Mouse (Mus musculus): Measurements from ENCODE around the gene Cbl. TPM values are rescaled to one million over a fixed set of nuclear protein-coding genes. Genes with fewer than 3 reads are reported as not detected.

The Cbl gene
- polyA plus RNA-seq, 1 experiment from 2014 or later = 4.9 TPM

- DNase-seq (ENCODE audit: low spot score) (no peak), ATAC-seq (ENCODE audit: low FRiP score, low TSS enrichment) (peak; percentile 64; the same call in 1 of the 2 replicates)
- TF ChIP-seq EP300 (optimal IDR thresholded peaks at IDR 0.05) = peak; percentile 68
- no peak for TF ChIP-seq CTCF (IDR thresholded peaks at IDR 0.05; ENCODE audit: low read depth)
- H3K4me1 ChIP-seq (replicated peaks; ENCODE audit: control insufficient read depth, insufficient read depth) = no peaks in the 10 kb centered on the region
- no peak overlapping the region for H3K4me3 ChIP-seq (ENCODE audit: low read depth, low read length)
- peaks cover 5% of the 10 kb centered on the region; the same call in 1 of the 2 replicates for H3K36me3 ChIP-seq (ENCODE audit: control insufficient read depth, insufficient read depth, low read length)
- no peaks in the 10 kb centered on the region for H3K27me3 ChIP-seq (ENCODE audit: control insufficient read depth, insufficient read depth, low read length)
- H3K27ac ChIP-seq (replicated peaks) = no peak overlapping the region; the same call in 1 of the 2 replicates
- H3K9me3 ChIP-seq (ENCODE audit: control insufficient read depth, low read length) = no peaks in the 10 kb centered on the region
- H3K9ac ChIP-seq (ENCODE audit: low read length) = no peak overlapping the region
- no peak overlapping the region for H3K4me2 ChIP-seq (replicated peaks; ENCODE audit: low read depth)
These were observed 34.3 kb downstream of the Cbl start for GRCm38 (mm10) chr9:44199580-44199979.

GRCm38 (mm10) chr9:44199166-44199565 is 34.7 kb downstream of the Cbl start:
- Histone ChIP-seq H3K9ac (ENCODE audit: low read length) (no peak overlapping the region), H3K9me3 (ENCODE audit: control insufficient read depth, low read length) (no peaks in the 10 kb centered on the region), H3K4me2 (replicated peaks; ENCODE audit: low read depth) (no peak overlapping the region), H3K27me3 (ENCODE audit: control insufficient read depth, insufficient read depth, low read length) (no peaks in the 10 kb centered on the region), H3K4me1 (replicated peaks; ENCODE audit: control insufficient read depth, insufficient read depth) (no peaks in the 10 kb centered on the region), H3K4me3 (ENCODE audit: low read depth, low read length) (no peak overlapping the region), H3K36me3 (ENCODE audit: control insufficient read depth, insufficient read depth, low read length) (peaks cover 5% of the 10 kb centered on the region; the same call in 1 of the 2 replicates), H3K27ac (replicated peaks) (no peak overlapping the region; the same call in 1 of the 2 replicates)
- ATAC-seq (ENCODE audit: low FRiP score, low TSS enrichment) (no peak), DNase-seq (ENCODE audit: low spot score) (no peak)
- 68% methylated on average over 3 of the region's 3 CpGs for WGBS
- TF ChIP-seq CTCF (IDR thresholded peaks at IDR 0.05; ENCODE audit: low read depth) (no peak), EP300 (optimal IDR thresholded peaks at IDR 0.05) (no peak)

- no peak for DNase-seq (ENCODE audit: low spot score)
- WGBS = 84% methylated on average over 4 of the region's 4 CpGs
These were observed 37.5 kb downstream of the Cbl start for GRCm38 (mm10) chr9:44196354-44196753.

GRCm38 (mm10) chr9:44194000-44194399 is 39.8 kb downstream of the Cbl start:
- no peaks in the 10 kb centered on the region for H3K4me1 ChIP-seq (replicated peaks; ENCODE audit: control insufficient read depth, insufficient read depth)
- no peaks in the 10 kb centered on the region for H3K27me3 ChIP-seq (ENCODE audit: control insufficient read depth, insufficient read depth, low read length)
- H3K36me3 ChIP-seq (ENCODE audit: control insufficient read depth, insufficient read depth, low read length) = no peaks in the 10 kb centered on the region; the same call in 1 of the 2 replicates
- 42% methylated on average over 1 of the region's 1 CpGs for WGBS
- TF ChIP-seq EP300 (optimal IDR thresholded peaks at IDR 0.05) = no peak
- TF ChIP-seq CTCF (IDR thresholded peaks at IDR 0.05; ENCODE audit: low read depth) = no peak
- no peaks in the 10 kb centered on the region for H3K9me3 ChIP-seq (ENCODE audit: control insufficient read depth, low read length)
- no peak for DNase-seq (ENCODE audit: low spot score)
- no peak overlapping the region for H3K9ac ChIP-seq (ENCODE audit: low read length)
- H3K27ac ChIP-seq (replicated peaks) = 0 out of 2 replicates have a peak overlapping the region, but pooled peaks have one; percentile 30
- no peak overlapping the region for H3K4me3 ChIP-seq (ENCODE audit: low read depth, low read length)
- H3K4me2 ChIP-seq (replicated peaks; ENCODE audit: low read depth) = no peak overlapping the region
- ATAC-seq (ENCODE audit: low FRiP score, low TSS enrichment) = no peak

More at GRCm38 (mm10) chr9:44196354-44196753, 37.5 kb downstream of the Cbl start:
- Histone ChIP-seq H3K4me2 (replicated peaks; ENCODE audit: low read depth) (no peak overlapping the region), H3K4me3 (ENCODE audit: low read depth, low read length) (no peak overlapping the region), H3K36me3 (ENCODE audit: control insufficient read depth, insufficient read depth, low read length) (peaks cover 5% of the 10 kb centered on the region; the same call in 1 of the 2 replicates), H3K9ac (ENCODE audit: low read length) (no peak overlapping the region), H3K27ac (replicated peaks) (no peak overlapping the region), H3K9me3 (ENCODE audit: control insufficient read depth, low read length) (no peaks in the 10 kb centered on the region), H3K4me1 (replicated peaks; ENCODE audit: control insufficient read depth, insufficient read depth) (no peaks in the 10 kb centered on the region), H3K27me3 (ENCODE audit: control insufficient read depth, insufficient read depth, low read length) (no peaks in the 10 kb centered on the region)
- ATAC-seq (ENCODE audit: low FRiP score, low TSS enrichment) = no peak
- TF ChIP-seq CTCF (IDR thresholded peaks at IDR 0.05; ENCODE audit: low read depth) = no peak
- no peak for TF ChIP-seq EP300 (optimal IDR thresholded peaks at IDR 0.05)

- Histone ChIP-seq H3K9me3 (ENCODE audit: control insufficient read depth, low read length) (no peaks in the 10 kb centered on the region), H3K4me1 (replicated peaks; ENCODE audit: control insufficient read depth, insufficient read depth) (no peaks in the 10 kb centered on the region), H3K27ac (replicated peaks) (no peak overlapping the region), H3K4me3 (ENCODE audit: low read depth, low read length) (no peak overlapping the region), H3K27me3 (ENCODE audit: control insufficient read depth, insufficient read depth, low read length) (no peaks in the 10 kb centered on the region), H3K4me2 (replicated peaks; ENCODE audit: low read depth) (no peak overlapping the region), H3K9ac (ENCODE audit: low read length) (no peak overlapping the region), H3K36me3 (ENCODE audit: control insufficient read depth, insufficient read depth, low read length) (no peaks in the 10 kb centered on the region; the same call in 1 of the 2 replicates)
- WGBS = 84% methylated on average over 5 of the region's 5 CpGs
- TF ChIP-seq EP300 (optimal IDR thresholded peaks at IDR 0.05) = no peak
- TF ChIP-seq CTCF (IDR thresholded peaks at IDR 0.05; ENCODE audit: low read depth) = no peak
- ATAC-seq (ENCODE audit: low FRiP score, low TSS enrichment) = no peak
- no peak for DNase-seq (ENCODE audit: low spot score)
These were observed 41.1 kb downstream of the Cbl start for GRCm38 (mm10) chr9:44192794-44193193.

- H3K36me3 ChIP-seq (ENCODE audit: control insufficient read depth, insufficient read depth, low read length) = no peaks in the 10 kb centered on the region; the same call in 1 of the 2 replicates
- no peak overlapping the region for H3K27ac ChIP-seq (replicated peaks)
- 83% methylated on average over 3 of the region's 3 CpGs for WGBS
- DNase-seq (ENCODE audit: low spot score) (no peak), ATAC-seq (ENCODE audit: low FRiP score, low TSS enrichment) (no peak)
- H3K4me3 ChIP-seq (ENCODE audit: low read depth, low read length) = no peak overlapping the region
- no peaks in the 10 kb centered on the region for H3K9me3 ChIP-seq (ENCODE audit: control insufficient read depth, low read length)
- no peaks in the 10 kb centered on the region for H3K27me3 ChIP-seq (ENCODE audit: control insufficient read depth, insufficient read depth, low read length)
- TF ChIP-seq CTCF (IDR thresholded peaks at IDR 0.05; ENCODE audit: low read depth) = no peak
- no peak for TF ChIP-seq EP300 (optimal IDR thresholded peaks at IDR 0.05)
- H3K4me2 ChIP-seq (replicated peaks; ENCODE audit: low read depth) = no peak overlapping the region
- no peaks in the 10 kb centered on the region for H3K4me1 ChIP-seq (replicated peaks; ENCODE audit: control insufficient read depth, insufficient read depth)
- H3K9ac ChIP-seq (ENCODE audit: low read length) = no peak overlapping the region
These were observed 41.5 kb downstream of the Cbl start for GRCm38 (mm10) chr9:44192312-44192711.
